ENCODE assay signal across 22 mouse cellular contexts in genomic region chr1:167445167-167445566, GRCm38 (mm10). TPM values are rescaled to one million over a fixed set of nuclear protein-coding genes. Genes with fewer than 3 reads are reported as not detected.
"Had no signal": no experiment of that assay in that cellular context is flagged by ENCODE, and none has a peak within 500 bp of the region (broad histone marks: within the 10 kb centered on the region; RNA-seq: fewer than 3 reads in every experiment).

No protein-coding gene starts in this region.

- H3K4me2 ChIP-seq: intestine, embryonic 15.5 days; kidney, embryonic 15.5 days; lung, embryonic 14.5 days; neural tube, embryonic 12.5 days; stomach, embryonic 15.5 days had no signal

- H3K4me1 ChIP-seq: intestine, embryonic 15.5 days; limb, embryonic 10.5 days; megakaryocyte, embryonic 14.5 days; stomach, embryonic 15.5 days had no signal

- ATAC-seq: intestine, embryonic 15.5 days had no signal

- H3K27me3 ChIP-seq: intestine, embryonic 15.5 days; kidney, embryonic 15.5 days; megakaryocyte, embryonic 14.5 days; neural tube, embryonic 12.5 days; stomach, embryonic 15.5 days had no signal

- H3K9me3 ChIP-seq: intestine, embryonic 15.5 days; kidney, embryonic 15.5 days; limb, embryonic 10.5 days; stomach, embryonic 15.5 days had no signal

- H3K9ac ChIP-seq: intestine, embryonic 15.5 days; kidney, embryonic 15.5 days; lung, embryonic 14.5 days; neural tube, embryonic 12.5 days; stomach, embryonic 15.5 days had no signal

- H3K36me3 ChIP-seq: intestine, embryonic 15.5 days; kidney, embryonic 15.5 days; limb, embryonic 10.5 days; neural tube, embryonic 12.5 days; stomach, embryonic 15.5 days had no signal

- H3K4me3 ChIP-seq: intestine, embryonic 15.5 days; kidney, embryonic 15.5 days; left cerebral cortex, adult 2 months; limb, embryonic 10.5 days; megakaryocyte, embryonic 14.5 days; neural tube, embryonic 12.5 days; stomach, embryonic 15.5 days had no signal

- H3K27ac ChIP-seq: intestine, embryonic 15.5 days; kidney, embryonic 15.5 days; left cerebral cortex, adult 2 months; limb, embryonic 10.5 days; neural tube, embryonic 12.5 days; stomach, embryonic 15.5 days had no signal

- DNase-seq: kidney, adult 2 months; kidney, postnatal 14 days; lung, embryonic 14.5 days; lung, postnatal 10 days; lung, postnatal 4 days; midbrain, embryonic 14.5 days; spleen, adult 18-20 months; thymus, adult 2 months; thymus, postnatal 25 days had no signal

RNA-seq across cellular contexts. Expression of gene Lrrc52, which starts 21.4 kb away (rescaled TPM):
- total RNA-seq: layer of hippocampus, postnatal 25 days; left cerebral cortex, adult 2 months; left cerebral cortex, postnatal 14 days; monocyte, adult 5-6 weeks; neutrophil, adult 5-6 weeks had no signal
- polyA plus RNA-seq: intestine, embryonic 15.5 days; kidney, embryonic 15.5 days; large intestine, adult 2 months; limb, embryonic 10.5 days; limb, embryonic 14.5 days; midbrain, embryonic 14.5 days; neural tube, embryonic 12.5 days; thymus, adult 2 months had no signal
